Mouse (Mus musculus) midbrain, embryonic 16.5 days (tissue): ENCODE measurements at regions not wholly inside any gene's neighbourhood (a gene's known extent, or its start where the extent isn't known, plus 50 kb on each side); places are given as distances from the start of the nearest gene placed in this dataset.
A peak's percentile ranks its signal among the peaks of the same experiment; 100 is the strongest.

Experiments used
- ATAC-seq: fragments of 200-750 bp; cut with Nextera tagmentation; 2 replicates; pipeline ENCODE4 v1.8.0; 2017; ENCODE audit warnings: moderate TSS enrichment
- H3K27ac ChIP-seq: fragments of 300-500 bp; sonication (generic); 2 replicates; pipeline ENCODE4 v1.5.1; 2014; ENCODE audit warnings: mild to moderate bottlenecking, low read length, mixed read lengths
- H3K27me3 ChIP-seq: fragments of 300-500 bp; sonication (generic); 2 replicates; pipeline ENCODE4 v1.6.1; 2014; ENCODE audit warnings: low read depth, low read length, mixed read lengths; ENCODE audit not compliant: control insufficient read depth, insufficient read depth
- H3K36me3 ChIP-seq: fragments of 300-500 bp; sonication (generic); 2 replicates; pipeline ENCODE4 v1.6.1; 2014; ENCODE audit warnings: mild to moderate bottlenecking, low read length, moderate library complexity, mixed read lengths; ENCODE audit not compliant: control insufficient read depth, insufficient read depth
- H3K4me1 ChIP-seq: fragments of 300-500 bp; sonication (generic); 2 replicates; pipeline ENCODE4 v1.6.1; 2014; ENCODE audit warnings: mild to moderate bottlenecking, low read length, mixed read lengths; ENCODE audit not compliant: control insufficient read depth, insufficient read depth
- H3K4me2 ChIP-seq: fragments of 300-500 bp; sonication (generic); 2 replicates; pipeline ENCODE4 v1.6.1; 2014; ENCODE audit warnings: mild to moderate bottlenecking, low read length, mixed read lengths
- H3K4me3 ChIP-seq: fragments of 300-500 bp; sonication (generic); 2 replicates; pipeline ENCODE4 v1.5.1; 2014; ENCODE audit warnings: low read depth, mild to moderate bottlenecking, low read length, moderate library complexity, mixed read lengths
- H3K9ac ChIP-seq: fragments of 300-500 bp; sonication (generic); 2 replicates; pipeline ENCODE4 v1.6.1; 2014; ENCODE audit warnings: low read depth, low read length, mixed read lengths
- H3K9me3 ChIP-seq: fragments of 300-500 bp; sonication (generic); replicated peaks from 2 replicates; pipeline ENCODE4 v1.6.1; 2014; ENCODE audit warnings: mild to moderate bottlenecking, low read length, mixed read lengths; ENCODE audit not compliant: control insufficient read depth, poor library complexity, severe bottlenecking
- WGBS: fragments of 180-500 bp; shearing (Covaris S2); extraction: QIAGEN DNeasy Blood & Tissue Kit; methylation state at CpG from one replicate; pipeline ENCODE4 v1.1.7; 2014; 5-methylcytosine and 5-hydroxymethylcytosine counted together

- Histone ChIP-seq H3K4me3 (no peak overlapping the region), H3K36me3 (no peaks in the 10 kb centered on the region), H3K4me2 (no peak overlapping the region), H3K9me3 (no peaks in the 10 kb centered on the region), H3K27me3 (no peaks in the 10 kb centered on the region), H3K9ac (no peak overlapping the region), H3K4me1 (peaks cover 2% of the 10 kb centered on the region; the same call in 1 of the 2 replicates), H3K27ac (no peak overlapping the region)
- 92% methylated on average over 4 of the region's 4 CpGs for WGBS
- ATAC-seq: no peak
Observed at GRCm38 (mm10) chr5:44886566-44887070, 87.1 kb upstream of the Ldb2 start.

GRCm38 (mm10) chr5:44876946-44877345, 77.5 kb upstream of the Ldb2 start:
- ATAC-seq: no peak
- 67% methylated on average over 3 of the region's 3 CpGs for WGBS

DNA sequence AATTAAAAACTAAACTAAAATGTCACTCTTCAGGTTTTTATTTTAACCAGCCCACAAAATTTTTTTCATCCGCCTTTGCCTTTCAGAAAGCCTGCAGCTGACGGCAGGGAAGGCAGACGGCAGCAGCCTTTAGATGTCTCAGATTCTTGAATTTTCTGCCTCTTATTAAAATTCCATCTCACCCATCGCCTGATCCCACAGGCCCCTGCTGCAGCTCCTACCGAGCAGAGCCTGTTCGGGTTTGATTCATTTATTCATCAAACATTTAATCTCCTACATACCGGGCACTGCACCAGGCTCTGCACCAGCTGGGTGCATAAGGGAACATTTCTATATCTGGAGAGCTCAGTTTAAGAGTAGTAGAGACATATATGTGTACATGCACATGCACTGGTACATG, 72.8 kb upstream of the Ldb2 start:
- no peaks in the 10 kb centered on the region for H3K27me3 ChIP-seq
- H3K4me1 ChIP-seq: peaks cover 3% of the 10 kb centered on the region; the same call in 1 of the 2 replicates
- H3K36me3 ChIP-seq: no peaks in the 10 kb centered on the region
- H3K4me2 ChIP-seq: no peak overlapping the region
- no peak overlapping the region for H3K9ac ChIP-seq
- H3K9me3 ChIP-seq: no peaks in the 10 kb centered on the region
- 16% methylated on average over 7 of the region's 7 CpGs for WGBS
- peak; percentile 66; the same call in 1 of the 2 replicates for ATAC-seq
- H3K27ac ChIP-seq: peak overlapping the region; percentile 69
- H3K4me3 ChIP-seq: no peak overlapping the region

More at GRCm38 (mm10) chr5:44876946-44877345, 77.5 kb upstream of the Ldb2 start:
- no peaks in the 10 kb centered on the region for H3K9me3 ChIP-seq
- no peak overlapping the region for H3K27ac ChIP-seq
- H3K9ac ChIP-seq: no peak overlapping the region
- H3K27me3 ChIP-seq: no peaks in the 10 kb centered on the region
- no peaks in the 10 kb centered on the region for H3K36me3 ChIP-seq
- no peak overlapping the region for H3K4me2 ChIP-seq
- H3K4me1 ChIP-seq: peaks cover 1% of the 10 kb centered on the region; the same call in 1 of the 2 replicates
- H3K4me3 ChIP-seq: no peak overlapping the region

- WGBS: 35% methylated on average over 3 of the region's 3 CpGs
Observed at GRCm38 (mm10) chr5:44863887-44864286, 64.4 kb upstream of the Ldb2 start.

GRCm38 (mm10) chr5:44863349-44863748, 63.9 kb upstream of the Ldb2 start:
- no peak overlapping the region for H3K9ac ChIP-seq
- H3K4me1 ChIP-seq: no peaks in the 10 kb centered on the region
- no peak for ATAC-seq
- H3K4me3 ChIP-seq: no peak overlapping the region
- H3K27me3 ChIP-seq: no peaks in the 10 kb centered on the region
- WGBS: 65% methylated on average over 3 of the region's 3 CpGs
- H3K9me3 ChIP-seq: no peaks in the 10 kb centered on the region
- H3K27ac ChIP-seq: no peak overlapping the region
- no peaks in the 10 kb centered on the region for H3K36me3 ChIP-seq
- no peak overlapping the region for H3K4me2 ChIP-seq

More at GRCm38 (mm10) chr5:44863887-44864286, 64.4 kb upstream of the Ldb2 start:
- no peak overlapping the region for H3K4me3 ChIP-seq
- H3K27me3 ChIP-seq: no peaks in the 10 kb centered on the region
- H3K9me3 ChIP-seq: no peaks in the 10 kb centered on the region
- no peaks in the 10 kb centered on the region for H3K4me1 ChIP-seq
- no peak overlapping the region for H3K4me2 ChIP-seq
- no peaks in the 10 kb centered on the region for H3K36me3 ChIP-seq
- no peak overlapping the region for H3K27ac ChIP-seq
- no peak overlapping the region for H3K9ac ChIP-seq
- no peak for ATAC-seq

GRCm38 (mm10) chr5:44854189-44854588, 54.7 kb upstream of the Ldb2 start:
- Histone ChIP-seq H3K9ac (no peak overlapping the region), H3K4me1 (no peaks in the 10 kb centered on the region), H3K9me3 (no peaks in the 10 kb centered on the region), H3K27ac (no peak overlapping the region), H3K36me3 (no peaks in the 10 kb centered on the region), H3K4me3 (no peak overlapping the region), H3K4me2 (no peak overlapping the region), H3K27me3 (no peaks in the 10 kb centered on the region)
- no peak for ATAC-seq
- 89% methylated on average over 4 of the region's 4 CpGs for WGBS
